Mouse (Mus musculus): ENCODE results near the gene Shc1. TPM values are rescaled to one million over a fixed set of nuclear protein-coding genes. Genes with fewer than 3 reads are reported as not detected.
A peak's percentile ranks its signal among the peaks of the same experiment; 100 is the strongest.

Gene Shc1
- 23.1 and 24.2 TPM in 2 replicates for total RNA-seq (2012; rRNA removed)
- 40.2 and 40.6 TPM in 2 replicates for total RNA-seq (2014; rRNA removed)
- 32.1 and 32.3 TPM in 2 replicates for polyA plus RNA-seq (2012; ENCODE audit: insufficient read length, low read depth)

DNA sequence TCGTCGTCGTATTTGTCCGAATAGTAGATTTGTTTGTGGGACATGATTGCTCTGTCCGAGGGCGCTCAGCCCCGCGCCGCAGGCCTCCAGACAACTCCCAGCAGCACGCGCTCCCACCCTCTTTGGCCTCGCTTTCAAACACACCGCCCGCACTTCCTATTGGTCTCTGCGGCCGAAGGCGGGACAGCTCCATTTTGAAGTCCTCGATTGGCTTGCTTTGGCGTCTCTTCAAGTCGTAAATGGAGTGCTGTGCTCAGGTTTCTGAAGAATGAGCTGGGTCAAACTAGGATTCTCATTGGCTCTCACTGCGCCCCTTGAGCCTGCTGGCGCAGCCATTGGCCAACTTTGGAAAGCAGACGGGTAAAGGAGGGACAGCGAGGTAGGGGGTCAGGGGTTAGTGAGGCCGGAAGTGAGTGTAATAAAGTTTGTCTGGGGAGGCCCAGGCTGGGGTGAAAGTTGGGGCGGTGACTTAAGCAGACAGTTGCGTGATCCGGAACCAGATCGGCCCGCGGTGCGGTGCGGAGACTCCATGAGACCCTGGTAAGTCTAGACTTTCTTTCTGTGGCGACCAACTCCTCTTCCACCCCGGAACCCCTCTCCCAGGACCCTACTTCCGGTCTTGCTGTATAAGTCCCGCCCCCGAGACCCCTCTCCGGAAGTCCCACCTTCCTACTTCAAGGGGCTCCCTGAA lies at the start of gene Shc1, which contains the start of gene Cks1b:
Gene Shc1 (plus strand): TSS at position 274 of the 691 bp plus-strand sequence.
Gene Cks1b (minus strand): TSS at position 214 of the 691 bp plus-strand sequence.
- in situ Hi-C loops (cut with MboI; ENCODE audit: low pct_ligation_motif_present, low pct_unique_long_range_greater_than_20kb, low sequenced_read_pairs) (no loop called here), dilution Hi-C loops (cut with MboI; ENCODE audit: extremely low pct_ligation_motif_present, extremely low pct_unique_long_range_greater_than_20kb, low sequenced_read_pairs) (no loop called here)
- Histone ChIP-seq H3K4me1 (ENCODE audit: control insufficient read depth in 1 of 2, insufficient read depth in 2 of 2) (peaks cover 18 to 47% of the 10 kb centered on the region in 2 experiments), H3K9me3 (replicated peaks; ENCODE audit: low read length) (peaks cover 8% of the 10 kb centered on the region), H3K9ac (ENCODE audit: insufficient read depth, low read depth) (peak within 1 kb of the TSS; percentile 98), H3K4me3 (replicated peaks in 1 of 3; ENCODE audit: low read depth in 2 of 3, low read length in 2 of 3, poor library complexity in 1 of 3) (peak within 1 kb of the TSS; percentile 69 to 85 (median 81)), H3K79me2 (replicated peaks; ENCODE audit: control insufficient read depth, extremely low read depth, insufficient read depth, poor library complexity, severe bottlenecking) (peaks cover 51% of the 10 kb centered on the region), H3K36me3 (replicated peaks in 1 of 2; ENCODE audit: control insufficient read depth in 1 of 2, insufficient read depth in 1 of 2, low read length in 1 of 2) (peaks cover 36 to 48% of the 10 kb centered on the region in 2 experiments), H3K27ac (ENCODE audit: insufficient read depth, low read depth) (peak within 1 kb of the TSS; percentile 76), H3K4me2 (ENCODE audit: insufficient read depth, low read depth, poor library complexity, severe bottlenecking) (peak within 1 kb of the TSS; percentile 96), H3K27me3 (replicated peaks) (no peaks in the 10 kb centered on the region)
- TF ChIP-seq NRF1 (IDR thresholded peaks at IDR 0.05; ENCODE audit: low read depth, low read length): peak; percentile 54; the same call in 1 of the 2 replicates
- peak; percentile 84 for TF ChIP-seq ELF1 (IDR thresholded peaks at IDR 0.05; ENCODE audit: low read depth, low read length)
- no peak for TF ChIP-seq BHLHE40 (IDR thresholded peaks at IDR 0.05; ENCODE audit: low read depth, low read length)
- peak; percentile 93 for TF ChIP-seq MAX (IDR thresholded peaks at IDR 0.05; ENCODE audit: low read length)
- no peak for TF ChIP-seq PAX5 (IDR thresholded peaks at IDR 0.05; ENCODE audit: low read length)
- TF ChIP-seq TBP (conservative IDR thresholded peaks at IDR 0.05; ENCODE audit: low read depth, low read length): peak; percentile 42; the same call in 1 of the 2 replicates
- TF ChIP-seq SMC3 (IDR thresholded peaks at IDR 0.05; ENCODE audit: low read depth, low read length): no peak
- peak; percentile 68 for TF ChIP-seq CHD2 (IDR thresholded peaks at IDR 0.05; ENCODE audit: low read length)
- peak; percentile 92 for TF ChIP-seq POLR2A (IDR thresholded peaks at IDR 0.05; ENCODE audit: low read depth, low read length)
- TF ChIP-seq MYC (IDR thresholded peaks at IDR 0.05; ENCODE audit: low read depth, low read length): peak; percentile 93
- TF ChIP-seq ZC3H11A (IDR thresholded peaks at IDR 0.05; ENCODE audit: low read depth, low read length): no peak
- TF ChIP-seq MAFK (IDR thresholded peaks at IDR 0.05; ENCODE audit: insufficient replicate concordance, low read length): no peak
- TF ChIP-seq IRF4 (IDR thresholded peaks at IDR 0.05; ENCODE audit: low read depth, low read length): peak; percentile 28; the same call in 1 of the 2 replicates
- TF ChIP-seq E2F4 (IDR thresholded peaks at IDR 0.05; ENCODE audit: insufficient replicate concordance, low read depth, low read length): peak; percentile 87; the same call in 1 of the 2 replicates
- peak; percentile 68 for TF ChIP-seq HCFC1 (IDR thresholded peaks at IDR 0.05; ENCODE audit: low read depth, low read length)
- TF ChIP-seq EP300 (IDR thresholded peaks at IDR 0.05; ENCODE audit: low read length): no peak
- peak; percentile 75; the same call in 1 of the 2 replicates for TF ChIP-seq KAT2A (IDR thresholded peaks at IDR 0.05; ENCODE audit: insufficient replicate concordance, low read length)
- peak; percentile 88 for TF ChIP-seq NELFE (IDR thresholded peaks at IDR 0.05; ENCODE audit: low read depth, low read length)
- TF ChIP-seq SIN3A (IDR thresholded peaks at IDR 0.05; ENCODE audit: low read length): peak; percentile 98
- peak; percentile 99 for TF ChIP-seq MXI1 (IDR thresholded peaks at IDR 0.05; ENCODE audit: low read depth, low read length)
- TF ChIP-seq TCF12 (IDR thresholded peaks at IDR 0.05; ENCODE audit: low read depth, low read length): peak; percentile 43; the same call in 1 of the 2 replicates
- no peak for TF ChIP-seq ZKSCAN1 (IDR thresholded peaks at IDR 0.05; ENCODE audit: borderline replicate concordance, low read depth, low read length)
- TF ChIP-seq CHD1 (IDR thresholded peaks at IDR 0.05; ENCODE audit: low read depth, low read length): no peak
- TF ChIP-seq USF2 (conservative IDR thresholded peaks at IDR 0.05; ENCODE audit: low read depth, low read length): no peak
- no peak for TF ChIP-seq UBTF (IDR thresholded peaks at IDR 0.05; ENCODE audit: low read depth, low read length)
- no peak for TF ChIP-seq RAD21 (IDR thresholded peaks at IDR 0.05; ENCODE audit: low read depth, low read length)
- no peak for TF ChIP-seq USF1 (IDR thresholded peaks at IDR 0.05; ENCODE audit: low read depth, low read length)
- TF ChIP-seq ZMIZ1 (IDR thresholded peaks at IDR 0.05; ENCODE audit: low read depth, low read length): peak; percentile 87
- TF ChIP-seq MEF2A (IDR thresholded peaks at IDR 0.05; ENCODE audit: borderline replicate concordance, low read depth, low read length): peak; percentile 41
- TF ChIP-seq MAZ (IDR thresholded peaks at IDR 0.05; ENCODE audit: low read depth, low read length): no peak
- no peak for TF ChIP-seq ETS1 (conservative IDR thresholded peaks at IDR 0.05; ENCODE audit: low read depth, low read length)
- no peak for TF ChIP-seq ZNF384 (IDR thresholded peaks at IDR 0.05; ENCODE audit: low read depth, low read length)
- peak; percentile 90 for TF ChIP-seq POLR2AphosphoS2 (IDR thresholded peaks at IDR 0.05; ENCODE audit: low read depth, low read length)
- TF ChIP-seq RCOR1 (conservative IDR thresholded peaks at IDR 0.05; ENCODE audit: low read depth, low read length): no peak
- DNase-seq (ENCODE audit: extremely low read depth): peak; percentile 99
